Mouse (Mus musculus) forebrain, embryonic 10.5 days (tissue): Measurements from ENCODE around the gene Asb17. TPM values are rescaled to one million over a fixed set of nuclear protein-coding genes. Genes with fewer than 3 reads are reported as not detected.

Experiments
- DNase-seq: peaks from one replicate; pipeline ENCODE4 v3.0.0-alpha.2; 2017; ENCODE audit warnings: low spot score; ENCODE audit errors: extremely low spot score
- H3K27ac ChIP-seq: fragments of 300-500 bp; sonication (generic); 2 replicates; pipeline ENCODE4 v1.5.1; 2016; ENCODE audit warnings: mild to moderate bottlenecking
- H3K27me3 ChIP-seq: fragments of 300-500 bp; sonication (generic); 2 replicates; pipeline ENCODE4 v1.6.1; 2016; ENCODE audit warnings: mild to moderate bottlenecking; ENCODE audit not compliant: poor library complexity, severe bottlenecking
- H3K36me3 ChIP-seq: fragments of 300-500 bp; sonication (generic); replicated peaks from 2 replicates; pipeline ENCODE4 v1.6.1; 2016; ENCODE audit warnings: mild to moderate bottlenecking, moderate library complexity
- H3K4me1 ChIP-seq: fragments of 300-500 bp; sonication (generic); 2 replicates; pipeline ENCODE4 v1.6.1; 2016
- H3K4me3 ChIP-seq: fragments of 300-500 bp; sonication (generic); 2 replicates; pipeline ENCODE4 v1.5.1; 2016; ENCODE audit warnings: mild to moderate bottlenecking, moderate library complexity
- H3K9me3 ChIP-seq: fragments of 300-500 bp; sonication (generic); 2 replicates; pipeline ENCODE4 v1.6.1; 2016; ENCODE audit warnings: mild to moderate bottlenecking, moderate library complexity
- WGBS: fragments of 180-500 bp; shearing (Covaris S2); methylation state at CpG from one replicate; pipeline ENCODE4 v1.1.7; 2016; 5-methylcytosine and 5-hydroxymethylcytosine counted together
- polyA plus RNA-seq: library from polyadenylated mRNA; unstranded; fragments of >200 nt; fragmentation: Nextera tagmentation; extraction: Ambion mirVana; gene quantifications from 2 replicates; pipeline ENCODE4 v1.2.1, GENCODE M21; 2016

Gene Asb17
- polyA plus RNA-seq, result 0.58 and 0.76 TPM in 2 replicates

- DNase-seq, result no peak
- Histone ChIP-seq H3K4me3 (no peak within 1 kb of the TSS), H3K9me3 (no peaks in the 10 kb centered on the region), H3K27ac (no peak within 1 kb of the TSS), H3K27me3 (no peaks in the 10 kb centered on the region; the same call in 1 of the 2 replicates), H3K36me3 (no peaks in the 10 kb centered on the region), H3K4me1 (no peaks in the 10 kb centered on the region)
- WGBS, result 90% methylated on average over 10 of the region's 10 CpGs
These were observed at the start of gene Asb17 for GRCm38 (mm10) chr3:153844030-153844429. Asb17 (plus strand) TSS chr3:153844209.

- no peak overlapping the region for H3K27ac ChIP-seq
- no peak overlapping the region for H3K4me3 ChIP-seq
- no peaks in the 10 kb centered on the region for H3K36me3 ChIP-seq
- no peaks in the 10 kb centered on the region for H3K27me3 ChIP-seq
- WGBS, result 76% methylated on average over 7 of the region's 7 CpGs
- no peak for DNase-seq
- H3K4me1 ChIP-seq, result peaks cover 15% of the 10 kb centered on the region
- H3K9me3 ChIP-seq, result no peaks in the 10 kb centered on the region
These were observed 46.4 kb upstream of the Asb17 start for GRCm38 (mm10) chr3:153797574-153797973.

GRCm38 (mm10) chr3:153799603-153800002 lies 44.4 kb upstream of the Asb17 start:
- H3K27me3 ChIP-seq, result no peaks in the 10 kb centered on the region
- no peak for DNase-seq
- H3K36me3 ChIP-seq, result no peaks in the 10 kb centered on the region
- H3K27ac ChIP-seq, result no peak overlapping the region
- no peak overlapping the region for H3K4me3 ChIP-seq
- no peaks in the 10 kb centered on the region for H3K9me3 ChIP-seq
- H3K4me1 ChIP-seq, result peaks cover 15% of the 10 kb centered on the region
- WGBS, result 95% methylated on average over 11 of the region's 11 CpGs

DNA sequence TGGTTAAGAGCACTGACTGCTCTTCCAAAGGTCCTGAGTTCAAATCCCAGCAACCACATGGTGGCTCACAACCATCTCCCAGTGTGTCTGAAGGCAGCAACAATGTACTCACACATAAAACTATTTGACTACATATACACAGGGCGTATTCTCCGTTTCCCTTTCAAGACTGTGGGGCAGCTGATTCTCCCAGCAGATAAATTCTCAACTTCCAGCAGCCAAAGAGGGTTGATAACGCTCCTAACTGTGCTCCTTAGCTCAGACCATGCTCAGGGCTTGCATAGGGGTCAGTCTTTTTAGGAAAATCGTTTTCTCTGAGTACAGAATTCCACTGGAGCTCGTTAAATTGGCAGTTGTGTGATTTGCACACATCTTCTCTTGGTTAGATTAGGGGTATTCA lies 43.3 kb upstream of the Asb17 start:
- H3K4me3 ChIP-seq, result no peak overlapping the region
- H3K27me3 ChIP-seq, result no peaks in the 10 kb centered on the region
- no peak for DNase-seq
- no peak overlapping the region for H3K27ac ChIP-seq
- peaks cover 16% of the 10 kb centered on the region for H3K4me1 ChIP-seq
- H3K36me3 ChIP-seq, result no peaks in the 10 kb centered on the region
- H3K9me3 ChIP-seq, result no peaks in the 10 kb centered on the region
- 79% methylated on average over 5 of the region's 5 CpGs for WGBS

DNA sequence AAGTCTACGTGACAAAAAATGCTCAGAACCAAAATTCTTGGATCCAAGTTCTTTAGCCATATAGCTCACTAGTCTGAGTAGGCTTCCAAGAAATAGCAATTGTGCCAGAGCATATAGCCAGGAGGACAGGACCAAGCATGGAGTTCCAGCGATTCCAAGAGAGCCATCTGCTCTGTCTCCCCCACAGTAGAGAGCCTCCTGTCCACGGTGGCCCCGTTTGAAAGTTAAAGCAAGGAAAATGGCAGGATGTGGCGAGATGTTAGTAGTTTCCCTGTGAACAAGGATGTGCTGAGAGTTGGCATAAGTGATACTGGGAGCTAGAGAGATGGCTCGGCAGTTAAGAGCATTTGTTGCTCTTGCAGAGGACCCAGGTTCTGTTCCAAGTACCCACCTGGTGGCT lies 42.5 kb upstream of the Asb17 start:
- 88% methylated on average over 6 of the region's 6 CpGs for WGBS
- Histone ChIP-seq H3K9me3 (no peaks in the 10 kb centered on the region), H3K4me1 (peaks cover 24% of the 10 kb centered on the region), H3K27me3 (no peaks in the 10 kb centered on the region), H3K36me3 (no peaks in the 10 kb centered on the region), H3K27ac (peak overlapping the region; percentile 40), H3K4me3 (no peak overlapping the region)
- DNase-seq, result no peak

- DNase-seq, result no peak
- 91% methylated on average over 5 of the region's 5 CpGs for WGBS
- no peaks in the 10 kb centered on the region for H3K27me3 ChIP-seq
These were observed 41.4 kb upstream of the Asb17 start for GRCm38 (mm10) chr3:153802640-153803039.

DNA sequence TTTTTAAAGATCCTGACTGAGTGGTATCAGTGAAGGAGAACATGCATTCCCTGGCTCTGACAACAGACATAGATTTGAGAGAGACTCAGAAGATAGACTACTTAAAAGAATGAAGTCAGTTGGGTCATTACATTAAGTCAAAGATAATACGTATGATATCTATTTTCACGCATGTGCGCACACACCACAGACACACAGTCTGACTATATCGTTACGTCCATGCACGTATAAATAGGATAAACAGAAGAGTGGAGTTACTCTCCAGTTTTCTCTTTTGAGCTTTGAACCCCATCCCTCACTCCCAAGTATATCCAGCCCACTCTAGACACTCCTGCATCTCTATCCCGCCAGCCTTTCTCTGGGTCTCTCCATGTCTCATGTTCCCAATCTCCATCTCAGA lies 40.0 kb upstream of the Asb17 start:
- Histone ChIP-seq H3K36me3 (no peaks in the 10 kb centered on the region), H3K27ac (no peak overlapping the region), H3K9me3 (no peaks in the 10 kb centered on the region), H3K4me1 (peaks cover 21% of the 10 kb centered on the region), H3K27me3 (no peaks in the 10 kb centered on the region), H3K4me3 (no peak overlapping the region)
- DNase-seq, result no peak
- 95% methylated on average over 7 of the region's 7 CpGs for WGBS

More at GRCm38 (mm10) chr3:153802640-153803039, 41.4 kb upstream of the Asb17 start:
- Histone ChIP-seq H3K27ac (no peak overlapping the region), H3K4me1 (peaks cover 26% of the 10 kb centered on the region), H3K9me3 (no peaks in the 10 kb centered on the region), H3K4me3 (no peak overlapping the region), H3K36me3 (no peaks in the 10 kb centered on the region)

DNA sequence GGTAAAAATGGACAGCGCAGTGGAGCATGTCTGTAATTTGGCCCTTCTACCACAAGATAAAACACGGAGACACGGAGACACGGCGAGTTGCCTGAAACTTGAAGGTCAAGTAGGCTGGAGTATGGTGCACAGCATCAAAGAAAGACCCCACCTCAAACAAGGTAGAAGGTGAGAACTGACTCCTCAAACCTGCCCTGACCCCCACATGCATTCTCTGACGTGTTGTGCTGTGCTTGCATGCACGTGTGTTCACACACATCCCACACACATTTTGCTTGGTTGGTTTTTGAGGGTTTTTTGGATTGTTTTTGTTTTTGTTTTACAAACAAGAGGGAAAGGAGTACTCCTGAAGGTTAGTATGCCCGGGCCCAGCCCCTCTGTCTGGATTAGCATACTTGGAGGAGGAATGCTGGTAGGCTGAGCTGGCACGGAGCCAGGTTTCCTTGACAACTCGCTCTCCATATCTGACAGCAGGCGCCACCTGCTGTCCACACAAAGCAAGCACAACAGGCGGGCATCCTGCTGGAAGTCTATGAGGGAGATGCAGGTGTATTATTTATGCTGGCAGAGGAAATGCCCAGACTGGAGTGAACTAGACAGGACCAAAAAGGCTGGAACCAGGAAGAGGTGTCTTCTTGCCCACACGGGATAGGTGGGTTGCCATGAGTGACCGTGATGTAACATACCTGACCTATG lies 37.8 kb upstream of the Asb17 start:
- 36% methylated on average over 14 of the region's 14 CpGs for WGBS
- Histone ChIP-seq H3K27ac (peak overlapping the region; percentile 73), H3K4me3 (no peak overlapping the region)

DNA sequence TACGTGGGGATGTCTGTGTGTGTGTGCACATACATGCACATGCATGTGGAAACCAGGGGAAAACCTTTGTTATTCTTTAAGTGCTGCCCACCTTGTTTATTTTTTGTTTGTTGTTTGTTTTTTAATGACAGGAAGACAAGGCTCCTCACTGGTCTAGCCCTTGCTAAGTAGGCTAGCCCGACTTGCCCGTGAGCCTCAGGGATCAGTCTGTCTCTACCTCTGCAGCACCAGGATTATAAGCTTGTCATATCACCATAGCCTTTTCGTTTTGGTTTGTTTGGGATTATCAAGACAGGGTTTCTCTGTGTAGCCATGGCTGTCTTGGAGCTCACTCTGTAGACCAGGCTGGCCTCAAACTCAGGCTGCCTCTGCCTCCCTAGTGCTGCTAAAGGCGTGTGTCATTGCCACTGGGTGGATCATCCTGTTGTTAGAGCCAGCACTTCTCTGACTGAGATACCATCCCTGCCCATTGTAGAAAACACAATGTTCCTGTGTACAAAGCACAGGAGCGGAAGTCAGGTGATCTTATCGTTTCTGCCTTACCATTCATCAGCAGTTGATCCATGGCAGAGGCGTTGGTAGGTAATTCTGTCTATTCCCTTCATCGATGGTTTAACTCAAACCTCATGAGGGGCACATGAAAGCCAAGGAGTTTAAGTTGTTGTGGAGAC lies 37.1 kb upstream of the Asb17 start:
- H3K27ac ChIP-seq, result peak overlapping the region; percentile 60; the same call in 1 of the 2 replicates

More for the DNA sequence above, 37.8 kb upstream of the Asb17 start:
- H3K9me3 ChIP-seq, result no peaks in the 10 kb centered on the region
- no peaks in the 10 kb centered on the region for H3K36me3 ChIP-seq
- peaks cover 11% of the 10 kb centered on the region for H3K4me1 ChIP-seq
- peak; percentile 95 for DNase-seq
- no peaks in the 10 kb centered on the region for H3K27me3 ChIP-seq

DNA sequence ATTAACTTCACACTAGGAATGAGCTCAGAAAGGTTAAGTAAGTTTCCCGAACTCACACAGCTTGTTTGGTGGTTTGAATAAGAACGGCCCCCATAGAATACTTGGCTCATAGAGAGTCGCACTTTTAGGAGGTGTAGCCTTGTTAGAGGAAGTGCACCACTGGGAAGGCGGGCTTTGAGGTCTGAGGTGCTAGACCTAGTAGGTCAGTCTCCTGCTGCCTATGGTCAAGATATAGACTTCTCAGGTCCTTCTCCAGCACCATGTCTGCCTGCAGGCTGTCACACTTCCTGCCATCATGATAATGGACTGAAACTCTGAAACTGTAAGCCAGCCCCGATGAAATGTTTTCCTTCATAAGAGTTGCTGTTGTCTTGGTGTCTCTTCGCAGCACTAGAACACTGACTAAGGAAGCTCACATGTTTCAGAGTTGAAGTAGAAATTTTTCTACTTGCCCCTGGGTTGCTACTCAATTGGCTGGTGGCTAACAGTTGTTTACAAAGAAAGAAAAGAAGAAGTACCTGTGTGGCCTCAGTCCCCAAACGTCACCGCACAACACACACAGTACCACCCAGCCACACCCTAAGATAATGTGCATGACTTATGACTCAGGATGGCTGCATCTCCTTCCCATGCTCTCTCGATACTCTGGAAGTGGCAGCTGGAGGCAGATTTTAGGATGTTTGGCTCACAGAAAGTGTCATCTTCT lies 36.4 kb upstream of the Asb17 start:
- peaks cover 11% of the 10 kb centered on the region for H3K4me1 ChIP-seq
- H3K27me3 ChIP-seq, result no peaks in the 10 kb centered on the region
- H3K36me3 ChIP-seq, result no peaks in the 10 kb centered on the region
- H3K9me3 ChIP-seq, result no peaks in the 10 kb centered on the region
- DNase-seq, result no peak
- peak overlapping the region; percentile 60; the same call in 1 of the 2 replicates for H3K27ac ChIP-seq
- no peak overlapping the region for H3K4me3 ChIP-seq
- WGBS, result 90% methylated on average over 9 of the region's 9 CpGs

More for the DNA sequence above, 37.1 kb upstream of the Asb17 start:
- Histone ChIP-seq H3K9me3 (no peaks in the 10 kb centered on the region), H3K4me3 (no peak overlapping the region), H3K4me1 (peaks cover 11% of the 10 kb centered on the region), H3K36me3 (no peaks in the 10 kb centered on the region), H3K27me3 (no peaks in the 10 kb centered on the region)
- no peak for DNase-seq
- WGBS, result 87% methylated on average over 9 of the region's 9 CpGs

DNA sequence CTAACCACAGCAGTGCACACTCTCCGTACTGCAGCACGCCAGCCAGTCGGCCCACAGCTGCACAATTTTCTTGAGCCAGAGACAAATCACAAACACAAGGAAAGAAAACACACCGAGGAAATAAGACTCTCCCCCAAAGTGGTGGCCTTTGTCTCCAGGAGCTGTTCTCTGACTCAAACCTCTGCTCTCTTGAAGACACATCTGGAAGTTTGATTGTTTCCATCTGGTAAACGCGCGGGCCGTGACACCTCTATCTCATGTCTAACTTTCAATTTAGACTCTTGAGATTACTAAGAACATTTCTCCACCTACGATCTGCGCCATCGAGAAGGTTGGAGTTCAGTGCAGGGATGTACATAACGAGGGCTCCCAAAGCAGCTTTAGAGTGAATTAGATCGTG lies 35.6 kb upstream of the Asb17 start:
- WGBS, result 81% methylated on average over 13 of the region's 13 CpGs
- Histone ChIP-seq H3K4me1 (peaks cover 11% of the 10 kb centered on the region), H3K4me3 (no peak overlapping the region), H3K36me3 (no peaks in the 10 kb centered on the region), H3K27ac (peak overlapping the region; percentile 60; the same call in 1 of the 2 replicates), H3K9me3 (no peaks in the 10 kb centered on the region), H3K27me3 (no peaks in the 10 kb centered on the region)
- DNase-seq, result no peak

- Histone ChIP-seq H3K4me1 (no peaks in the 10 kb centered on the region), H3K36me3 (no peaks in the 10 kb centered on the region), H3K27ac (no peak overlapping the region), H3K9me3 (no peaks in the 10 kb centered on the region), H3K27me3 (no peaks in the 10 kb centered on the region), H3K4me3 (no peak overlapping the region)
- WGBS, result 92% methylated on average over 8 of the region's 8 CpGs
- no peak for DNase-seq
These were observed 30.0 kb upstream of the Asb17 start for GRCm38 (mm10) chr3:153814026-153814425.
